Mouse (Mus musculus) kidney, postnatal 10 days (tissue): ENCODE measurements at regions not wholly inside any gene's neighbourhood (a gene's known extent, or its start where the extent isn't known, plus 50 kb on each side); places are given as distances from the start of the nearest gene placed in this dataset.

Source experiments
- DNase-seq: peaks from one replicate; pipeline ENCODE4 v3.0.0; 2021; ENCODE audit warnings: mixed read lengths

DNA sequence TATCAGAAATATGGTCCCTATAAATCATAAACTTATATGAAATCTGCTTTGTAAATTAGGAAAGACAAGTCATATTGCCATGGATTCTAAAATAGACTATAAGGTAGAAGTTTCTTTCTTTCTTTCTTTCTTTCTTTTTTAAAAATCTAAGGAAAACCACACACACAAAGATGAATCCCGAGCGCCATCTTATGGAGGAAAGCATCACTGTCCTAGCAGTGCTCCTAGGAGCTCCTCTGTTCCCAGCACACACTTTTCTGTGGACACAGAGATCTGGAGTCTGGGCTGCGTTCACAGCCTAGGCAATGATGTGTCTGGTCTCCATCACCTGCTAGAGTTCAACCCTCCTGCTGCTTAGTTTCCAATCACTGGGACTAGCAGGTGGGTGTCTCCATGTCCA is 65.2 kb upstream of the Slc22a22 start:
- DNase-seq = peak; percentile 60

DNA sequence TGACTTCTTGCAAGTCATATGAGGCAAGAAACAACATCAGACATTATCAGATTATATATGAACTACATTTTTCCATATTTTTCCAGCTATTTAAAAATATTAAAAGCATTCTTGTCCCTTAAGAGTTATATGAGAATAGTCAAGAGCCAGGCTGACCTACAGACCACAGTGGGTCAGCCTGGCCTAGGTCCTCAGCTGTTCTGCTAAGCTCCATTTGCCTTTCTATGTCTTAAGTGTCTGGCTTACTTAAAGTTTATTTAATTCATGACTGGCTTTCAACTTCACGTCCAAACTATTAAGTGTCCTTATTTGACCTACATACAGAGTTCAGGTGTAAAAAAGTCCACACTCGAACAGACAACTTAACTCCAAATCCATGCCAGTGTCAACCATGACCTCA is 58.1 kb upstream of the Slc22a22 start:
- no peak for DNase-seq
